Mouse (Mus musculus): Measurements from ENCODE around the gene Phf13. TPM values are rescaled to one million over a fixed set of nuclear protein-coding genes. Genes with fewer than 3 reads are reported as not detected.

The Phf13 gene
- total RNA-seq, 1 experiment = 22.2 TPM

DNA sequence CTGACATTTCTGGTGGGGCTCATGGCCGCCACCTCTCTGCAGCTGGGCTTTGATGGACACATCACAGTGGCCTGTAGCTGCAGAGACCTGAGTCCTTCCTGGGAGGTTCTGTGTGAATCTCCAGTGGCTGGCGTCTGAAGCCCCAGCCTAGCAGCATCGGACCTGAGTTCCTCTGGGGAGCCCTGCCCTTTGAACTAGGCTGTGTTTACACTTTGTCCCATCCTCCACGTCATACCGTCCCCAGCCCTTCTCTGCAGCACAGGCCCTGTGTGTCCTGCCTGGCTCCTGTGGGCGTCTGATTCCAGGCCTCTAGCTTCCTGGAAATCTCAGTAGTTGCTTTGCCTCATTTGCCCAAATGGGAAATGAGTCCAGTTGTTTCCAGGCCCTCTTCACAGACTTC, 42.8 kb downstream of the Phf13 start:
- peaks cover 71% of the 10 kb centered on the region for H3K36me3 ChIP-seq (ENCODE audit: control insufficient read depth, insufficient read depth, low read length, poor library complexity, severe bottlenecking)
- TF ChIP-seq MAFK (IDR thresholded peaks at IDR 0.05; ENCODE audit: insufficient read depth, low read depth, low read length) = no peak
- no peak for TF ChIP-seq HCFC1 (IDR thresholded peaks at IDR 0.05; ENCODE audit: borderline replicate concordance, insufficient read depth, low read length)
- no peak overlapping the region for H3K27ac ChIP-seq (ENCODE audit: insufficient read depth, low read depth, low read length, poor library complexity, severe bottlenecking)
- in situ Hi-C loops (cut with MboI; ENCODE audit: low sequenced_read_pairs in 2 of 2, unreplicated experiment in 2 of 2) = no loop called here
- no peaks in the 10 kb centered on the region for H3K9me3 ChIP-seq (ENCODE audit: control insufficient read depth, insufficient read depth, low read depth, low read length)
- H3K4me3 ChIP-seq (ENCODE audit: insufficient read depth in 1 of 2, low read depth in 1 of 2, low read length in 2 of 2, poor library complexity in 1 of 2, severe bottlenecking in 1 of 2) = no peak overlapping the region
- no peak overlapping the region for H3K9ac ChIP-seq (ENCODE audit: insufficient read depth, low read depth, low read length, poor library complexity, severe bottlenecking)
- DNase-seq (ENCODE audit: low read depth, low spot score) = no peak
- peaks cover 0 to 10% of the 10 kb centered on the region in 2 experiments; a peak in 2 of 4 replicates for H3K4me1 ChIP-seq (ENCODE audit: control insufficient read depth in 2 of 2, insufficient read depth in 2 of 2, low read length in 2 of 2, poor library complexity in 1 of 2)

GRCm38 (mm10) chr4:151948497-151949471, 47.3 kb downstream of the Phf13 start:
- Histone ChIP-seq H3K4me3 (ENCODE audit: insufficient read depth in 1 of 2, low read depth in 1 of 2, low read length in 2 of 2, poor library complexity in 1 of 2, severe bottlenecking in 1 of 2) (no peak overlapping the region), H3K4me1 (ENCODE audit: control insufficient read depth in 2 of 2, insufficient read depth in 2 of 2, low read length in 2 of 2, poor library complexity in 1 of 2) (peaks cover 0 to 12% of the 10 kb centered on the region in 2 experiments; a peak in 2 of 4 replicates), H3K27ac (ENCODE audit: insufficient read depth, low read depth, low read length, poor library complexity, severe bottlenecking) (no peak overlapping the region), H3K9ac (ENCODE audit: insufficient read depth, low read depth, low read length, poor library complexity, severe bottlenecking) (no peak overlapping the region), H3K36me3 (ENCODE audit: control insufficient read depth, insufficient read depth, low read length, poor library complexity, severe bottlenecking) (peaks cover 38% of the 10 kb centered on the region), H3K9me3 (ENCODE audit: control insufficient read depth, insufficient read depth, low read depth, low read length) (no peaks in the 10 kb centered on the region)
- DNase-seq (ENCODE audit: low read depth, low spot score) = no peak
- in situ Hi-C loops (cut with MboI; ENCODE audit: low sequenced_read_pairs in 2 of 2, unreplicated experiment in 2 of 2) = no loop called here
- TF ChIP-seq HCFC1 (IDR thresholded peaks at IDR 0.05; ENCODE audit: borderline replicate concordance, insufficient read depth, low read length) (no peak), CHD2 (IDR thresholded peaks at IDR 0.05; ENCODE audit: low read depth, low read length) (no peak), ZC3H11A (IDR thresholded peaks at IDR 0.05; ENCODE audit: borderline replicate concordance, low read depth, low read length) (no peak), MAFK (IDR thresholded peaks at IDR 0.05; ENCODE audit: insufficient read depth, low read depth, low read length) (no peak), ZNF384 (IDR thresholded peaks at IDR 0.05; ENCODE audit: low read depth, low read length) (no peak)

- H3K36me3 ChIP-seq (ENCODE audit: control insufficient read depth, insufficient read depth, low read length, poor library complexity, severe bottlenecking) = peaks cover 15% of the 10 kb centered on the region; the same call in 1 of the 2 replicates
- TF ChIP-seq MAFK (IDR thresholded peaks at IDR 0.05; ENCODE audit: insufficient read depth, low read depth, low read length) (no peak), ZC3H11A (IDR thresholded peaks at IDR 0.05; ENCODE audit: borderline replicate concordance, low read depth, low read length) (no peak), CHD2 (IDR thresholded peaks at IDR 0.05; ENCODE audit: low read depth, low read length) (no peak), ZNF384 (IDR thresholded peaks at IDR 0.05; ENCODE audit: low read depth, low read length) (no peak), HCFC1 (IDR thresholded peaks at IDR 0.05; ENCODE audit: borderline replicate concordance, insufficient read depth, low read length) (no peak)
- no peak overlapping the region for H3K9ac ChIP-seq (ENCODE audit: insufficient read depth, low read depth, low read length, poor library complexity, severe bottlenecking)
- H3K9me3 ChIP-seq (ENCODE audit: control insufficient read depth, insufficient read depth, low read depth, low read length) = no peaks in the 10 kb centered on the region
- in situ Hi-C loops (cut with MboI; ENCODE audit: low sequenced_read_pairs in 2 of 2, unreplicated experiment in 2 of 2) = no loop called here
- DNase-seq (ENCODE audit: low read depth, low spot score) = no peak
- H3K4me3 ChIP-seq (ENCODE audit: insufficient read depth in 1 of 2, low read depth in 1 of 2, low read length in 2 of 2, poor library complexity in 1 of 2, severe bottlenecking in 1 of 2) = no peak overlapping the region
- peaks cover 0 to 12% of the 10 kb centered on the region in 2 experiments; a peak in 2 of 4 replicates for H3K4me1 ChIP-seq (ENCODE audit: control insufficient read depth in 2 of 2, insufficient read depth in 2 of 2, low read length in 2 of 2, poor library complexity in 1 of 2)
- H3K27ac ChIP-seq (ENCODE audit: insufficient read depth, low read depth, low read length, poor library complexity, severe bottlenecking) = no peak overlapping the region
Observed at GRCm38 (mm10) chr4:151946211-151946610, 49.8 kb downstream of the Phf13 start.

Other genes with a start within 250 kb of the Phf13 start
- 9.3 and 15.5 TPM in 2 replicates for gene Camta1, start 134.4 kb downstream of the Phf13 start, total RNA-seq (2012; rRNA removed)
- gene Dnajc11, start 62.6 kb downstream of the Phf13 start, total RNA-seq (2012; rRNA removed) = 98.2 and 103 TPM in 2 replicates
- gene Thap3, start 7.3 kb downstream of the Phf13 start, total RNA-seq (2012; rRNA removed) = 7.6 and 12.5 TPM in 2 replicates
- 19.7 and 21.0 TPM in 2 replicates for gene Klhl21, start 12.5 kb upstream of the Phf13 start, total RNA-seq (2012; rRNA removed)
- gene Zbtb48, start 31.4 kb upstream of the Phf13 start, total RNA-seq (2012; rRNA removed) = 18.7 and 31.7 TPM in 2 replicates
- gene Tas1r1, start 42.3 kb upstream of the Phf13 start, total RNA-seq (2012; rRNA removed) = 1.9 and 3.0 TPM in 2 replicates
- gene Nol9, start 43.1 kb upstream of the Phf13 start, total RNA-seq (2012; rRNA removed) = 70.1 and 81.7 TPM in 2 replicates
- gene Plekhg5, start 76.2 kb upstream of the Phf13 start, total RNA-seq (2012; rRNA removed) = 37.3 and 81.4 TPM in 2 replicates
- 3.8 and 5.7 TPM in 2 replicates for gene Tnfrsf25, start 119.7 kb upstream of the Phf13 start, total RNA-seq (2012; rRNA removed)
- gene Espn, start 156.1 kb upstream of the Phf13 start, total RNA-seq (2012; rRNA removed) = 5.6 and 6.6 TPM in 2 replicates
- gene Hes2, start 162.6 kb upstream of the Phf13 start, total RNA-seq (2012; rRNA removed) = 0.32 and 0.58 TPM in 2 replicates
- gene Acot7, start 181.9 kb upstream of the Phf13 start, total RNA-seq (2012; rRNA removed) = 38.8 and 51.9 TPM in 2 replicates

Data from ES-E14 (cell line).